Mouse (Mus musculus): ENCODE results near the gene Gm29666.
A peak's percentile ranks its signal among the peaks of the same experiment; 100 is the strongest.
"Not testable (repeated sequence)": the region's sequence is repeated elsewhere in the genome, so short reads cannot be mapped to it uniquely, and the experiment has no call there.

Gm29666 gene

DNA sequence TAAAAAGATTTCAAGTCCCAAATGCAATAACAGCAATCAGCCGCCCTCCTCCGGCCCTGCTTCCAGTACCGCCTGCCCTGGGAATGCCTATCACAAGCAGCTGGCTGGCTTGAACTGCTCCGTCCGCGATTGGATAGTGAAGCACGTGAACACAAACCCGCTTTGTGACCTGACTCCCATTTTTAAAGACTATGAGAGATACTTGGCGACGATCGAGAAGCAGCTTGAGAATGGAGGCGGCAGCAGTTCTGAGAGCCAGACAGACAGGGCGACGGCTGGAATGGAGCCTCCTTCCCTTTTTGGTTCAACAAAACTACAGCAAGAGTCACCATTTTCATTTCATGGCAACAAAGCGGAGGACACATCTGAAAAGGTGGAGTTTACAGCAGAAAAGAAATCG, 15.1 kb upstream of the Gm29666 start:
- no peaks in the 10 kb centered on the region for H3K27me3 ChIP-seq (ENCODE audit: control insufficient read depth, insufficient read depth, low read length, poor library complexity, severe bottlenecking)
- no peak for DNase-seq (ENCODE audit: low read depth, low spot score)
- H3K36me3 ChIP-seq (ENCODE audit: control insufficient read depth, insufficient read depth, low read length, poor library complexity, severe bottlenecking) = peaks cover 11% of the 10 kb centered on the region

DNA sequence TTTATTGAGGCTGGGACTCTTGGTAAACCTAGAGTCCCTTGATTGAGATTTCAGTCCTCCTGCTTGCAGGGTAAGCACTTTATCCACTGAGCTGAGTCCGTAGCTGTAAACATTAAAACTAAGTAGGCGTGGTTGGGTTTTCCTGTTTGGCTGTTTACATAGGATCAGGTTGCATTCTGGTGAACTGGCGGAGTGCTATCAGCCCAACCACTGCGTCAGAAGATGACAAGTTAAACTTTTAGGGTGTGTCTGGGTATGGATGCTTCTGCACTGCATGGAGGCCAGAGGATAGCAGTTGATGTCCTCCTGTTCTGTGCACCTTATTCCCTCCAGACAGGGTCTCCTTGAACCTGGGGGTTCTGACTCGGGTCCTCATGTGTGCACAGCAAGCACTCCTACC, 12.5 kb upstream of the Gm29666 start:
- H3K36me3 ChIP-seq (ENCODE audit: control insufficient read depth, insufficient read depth, low read length, poor library complexity, severe bottlenecking) = peaks cover 16% of the 10 kb centered on the region
- H3K27me3 ChIP-seq (ENCODE audit: control insufficient read depth, insufficient read depth, low read length, poor library complexity, severe bottlenecking) = no peaks in the 10 kb centered on the region
- DNase-seq (ENCODE audit: low read depth, low spot score) = no peak

DNA sequence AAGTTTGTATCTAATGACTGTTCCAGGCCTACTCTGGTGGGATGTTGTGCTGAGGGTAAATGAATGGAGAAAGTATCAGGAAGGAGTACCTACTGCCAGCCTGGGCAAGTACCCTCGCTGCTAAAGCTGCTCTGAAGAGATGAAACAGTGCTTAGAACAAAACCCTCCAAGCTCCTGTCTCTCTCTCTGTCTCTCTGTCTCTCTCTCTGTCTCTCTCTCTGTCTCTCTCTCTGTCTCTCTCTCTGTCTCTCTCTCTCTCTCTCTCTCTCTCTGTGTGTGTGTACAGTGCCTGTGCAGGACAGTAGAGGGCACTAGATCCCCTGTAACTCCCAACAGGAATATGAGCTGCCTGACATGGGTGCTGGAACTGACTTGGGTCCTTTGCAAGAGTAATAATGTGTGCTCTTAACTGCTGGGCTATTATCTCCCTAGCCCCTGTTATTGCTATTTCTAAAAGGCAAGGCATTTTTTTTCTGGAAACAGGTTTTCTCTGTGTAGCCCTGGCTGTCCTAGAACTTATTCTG, 5.7 kb upstream of the Gm29666 start:
- peak; percentile 46 for DNase-seq (ENCODE audit: low read depth, low spot score)
- H3K27me3 ChIP-seq (ENCODE audit: control insufficient read depth, insufficient read depth, low read length, poor library complexity, severe bottlenecking) = no peaks in the 10 kb centered on the region
- H3K36me3 ChIP-seq (ENCODE audit: control insufficient read depth, insufficient read depth, low read length, poor library complexity, severe bottlenecking) = peaks cover 12% of the 10 kb centered on the region

DNA sequence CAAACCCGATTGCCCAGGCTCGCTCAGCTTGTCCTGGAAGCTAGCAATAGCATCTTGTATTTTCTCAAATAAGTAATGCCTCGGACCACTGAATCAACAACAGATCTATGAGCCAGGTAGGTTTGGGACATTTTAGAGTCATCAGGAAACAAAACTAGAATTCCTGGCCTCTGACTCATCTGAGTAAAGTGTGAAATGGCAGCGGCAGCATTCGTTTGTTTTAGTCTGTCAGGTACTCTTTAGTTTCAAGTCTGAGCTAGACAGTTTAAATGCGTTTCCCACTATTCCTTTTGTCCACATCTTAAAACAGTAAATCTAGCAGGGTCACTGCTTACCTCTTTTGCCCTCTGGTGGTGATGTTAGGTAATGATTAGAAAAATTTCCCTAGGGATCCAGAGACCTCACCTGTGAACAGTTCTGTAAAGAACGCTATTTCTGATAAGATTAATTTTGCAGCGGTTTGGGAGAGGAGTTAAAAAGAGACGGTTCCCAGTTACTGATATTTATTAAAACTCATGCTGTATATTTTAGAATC, 5.0 kb upstream of the Gm29666 start:
- DNase-seq (ENCODE audit: low read depth, low spot score) = peak; percentile 73
- H3K36me3 ChIP-seq (ENCODE audit: control insufficient read depth, insufficient read depth, low read length, poor library complexity, severe bottlenecking) = peaks cover 10% of the 10 kb centered on the region
- no peaks in the 10 kb centered on the region for H3K27me3 ChIP-seq (ENCODE audit: control insufficient read depth, insufficient read depth, low read length, poor library complexity, severe bottlenecking)

DNA sequence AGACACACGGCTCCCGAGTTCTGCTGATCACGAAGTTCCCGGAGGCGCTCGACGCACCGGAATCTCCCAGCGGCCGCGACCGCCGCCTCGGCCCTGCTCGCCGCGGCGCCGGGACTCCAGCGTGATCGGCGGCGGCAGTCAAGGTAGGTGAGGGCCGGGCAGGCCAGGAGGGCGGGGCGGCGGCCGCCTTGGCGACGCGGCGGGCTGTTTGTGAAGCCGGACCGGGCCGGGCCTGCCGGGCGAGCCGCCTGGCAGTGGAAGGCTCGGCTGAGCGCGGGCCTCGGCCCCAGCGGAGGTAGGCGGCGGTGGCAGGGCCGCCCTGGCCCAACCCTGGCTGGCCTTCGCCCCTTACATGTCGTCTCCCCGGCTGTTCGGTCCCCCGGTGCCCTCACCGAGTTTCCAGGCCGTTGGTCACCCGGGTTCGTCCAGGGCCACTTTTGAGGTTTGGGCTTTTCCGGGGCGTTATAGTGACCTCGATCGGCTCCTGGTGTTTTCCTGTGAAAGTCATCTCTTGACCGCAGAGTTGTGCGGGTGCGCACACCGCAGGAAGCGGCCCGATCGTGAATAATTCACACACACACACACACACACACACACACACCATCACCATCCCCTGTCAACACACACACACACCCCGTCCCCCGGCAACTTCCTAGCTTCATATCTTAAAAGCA, 3.8 kb upstream of the Gm29666 start:
- H3K36me3 ChIP-seq (ENCODE audit: control insufficient read depth, insufficient read depth, low read length, poor library complexity, severe bottlenecking) = peaks cover 7% of the 10 kb centered on the region
- no peaks in the 10 kb centered on the region for H3K27me3 ChIP-seq (ENCODE audit: control insufficient read depth, insufficient read depth, low read length, poor library complexity, severe bottlenecking)
- no peak for DNase-seq (ENCODE audit: low read depth, low spot score)

DNA sequence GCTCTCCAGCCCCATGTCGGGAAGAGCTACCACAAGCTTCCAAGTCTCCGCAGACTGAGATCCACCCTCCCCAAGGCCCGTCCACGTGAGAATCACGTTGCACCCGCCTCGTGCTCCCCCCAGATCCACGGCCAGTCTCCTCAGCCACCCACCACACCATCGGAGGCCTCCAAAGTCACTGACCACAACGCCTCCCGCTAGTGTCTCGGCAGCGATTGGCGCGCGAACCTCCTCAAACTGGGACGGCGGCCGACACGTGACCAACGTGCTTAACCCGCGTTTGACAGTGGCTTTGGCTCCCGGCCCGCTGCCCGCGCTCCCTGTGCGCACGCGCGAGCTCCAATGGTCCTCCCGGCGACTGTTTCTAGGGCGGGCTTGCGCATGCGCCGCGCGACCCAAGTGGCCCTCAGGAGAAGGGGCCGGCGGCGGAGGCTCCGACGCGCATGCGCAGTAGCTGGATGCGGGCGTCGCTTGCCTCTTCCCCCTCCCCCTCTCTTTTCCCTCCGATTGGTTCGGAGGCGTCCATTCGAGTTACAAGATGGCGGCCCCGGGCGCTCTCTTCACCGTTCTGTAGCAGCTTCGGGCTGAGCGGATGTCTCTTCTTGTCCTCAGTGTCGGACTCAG, 3.2 kb upstream of the Gm29666 start, which contains the start of gene Nup50:
Gene Nup50, plus strand, starts transcription at position 528 of the 624 bp plus-strand sequence.
- Histone ChIP-seq H3K27me3 (ENCODE audit: control insufficient read depth, insufficient read depth, low read length, poor library complexity, severe bottlenecking) (no peaks in the 10 kb centered on the region), H3K36me3 (ENCODE audit: control insufficient read depth, insufficient read depth, low read length, poor library complexity, severe bottlenecking) (peaks cover 3% of the 10 kb centered on the region; the same call in 1 of the 2 replicates)
- DNase-seq (ENCODE audit: low read depth, low spot score) = peak; percentile 100

DNA sequence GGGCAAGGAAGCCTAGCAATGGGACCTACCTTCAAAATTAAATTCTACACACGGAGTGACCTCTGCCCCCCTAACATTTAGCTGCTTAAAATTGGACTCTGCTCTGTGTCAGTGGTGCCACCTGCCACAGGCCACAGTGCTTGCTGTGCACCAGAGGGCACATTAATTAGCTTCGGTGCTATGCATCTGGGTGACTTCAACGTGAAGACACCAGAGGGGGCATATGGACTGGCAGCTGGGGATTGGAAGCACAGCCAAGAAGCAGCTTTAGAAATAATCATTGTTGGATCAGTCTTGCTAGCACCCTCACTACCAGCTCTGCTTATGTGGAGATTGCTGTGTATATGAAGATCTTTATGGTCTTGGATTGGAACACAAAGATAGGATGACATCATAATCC, 6.6 kb downstream of the Gm29666 start:
- no peaks in the 10 kb centered on the region for H3K36me3 ChIP-seq (ENCODE audit: control insufficient read depth, insufficient read depth, low read length, poor library complexity, severe bottlenecking)
- H3K27me3 ChIP-seq (ENCODE audit: control insufficient read depth, insufficient read depth, low read length, poor library complexity, severe bottlenecking) = no peaks in the 10 kb centered on the region
- no peak for DNase-seq (ENCODE audit: low read depth, low spot score)

DNA sequence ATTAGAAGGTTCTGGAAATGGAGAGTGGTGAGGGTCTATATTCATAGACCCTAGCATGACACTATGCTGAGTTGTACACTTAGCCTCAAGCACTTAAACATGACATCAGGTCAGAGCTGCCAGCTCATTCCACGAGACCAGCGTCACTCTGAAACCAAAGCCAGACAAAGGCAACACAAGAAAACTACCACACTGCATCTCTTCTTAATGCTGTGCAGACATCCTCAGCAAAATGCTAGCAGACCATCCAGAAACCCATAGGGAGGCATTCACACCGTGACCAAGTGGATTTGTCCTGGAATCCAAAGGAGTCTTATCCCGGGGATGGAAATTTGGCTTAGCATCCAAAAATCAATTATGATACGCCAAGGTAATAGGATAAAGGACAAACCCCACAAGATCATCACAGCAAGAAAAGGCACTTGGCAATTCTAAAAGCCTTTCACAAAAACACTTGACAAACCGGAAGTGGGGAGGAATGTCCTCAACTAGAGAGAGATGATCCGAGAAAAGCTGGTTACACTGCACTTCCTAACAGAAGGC, 15.9 kb downstream of the Gm29666 start:
- no peak for DNase-seq (ENCODE audit: low read depth, low spot score)
- no peaks in the 10 kb centered on the region for H3K36me3 ChIP-seq (ENCODE audit: control insufficient read depth, insufficient read depth, low read length, poor library complexity, severe bottlenecking)
- no peaks in the 10 kb centered on the region for H3K27me3 ChIP-seq (ENCODE audit: control insufficient read depth, insufficient read depth, low read length, poor library complexity, severe bottlenecking)

DNA sequence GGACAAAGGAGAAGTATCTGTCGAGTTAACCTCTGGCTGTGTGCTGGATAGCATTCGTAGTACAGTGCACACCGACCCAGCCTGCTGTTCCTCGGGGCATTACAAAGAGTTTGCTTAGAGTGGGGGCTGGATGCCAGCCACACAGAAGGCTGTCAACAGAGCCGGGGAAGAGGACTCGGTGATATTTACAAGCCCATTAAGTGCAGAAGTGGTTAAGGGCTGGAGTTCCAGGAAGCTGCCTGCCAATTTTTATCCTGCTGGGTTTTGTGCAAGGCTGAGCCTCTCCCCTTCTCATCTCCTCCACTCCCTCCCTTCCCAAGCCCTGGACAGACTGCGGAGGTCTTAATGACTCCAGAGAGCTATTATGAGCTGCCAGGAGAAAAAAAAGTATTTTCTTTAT, 21.8 kb downstream of the Gm29666 start:
- Histone ChIP-seq H3K36me3 (ENCODE audit: control insufficient read depth, insufficient read depth, low read length, poor library complexity, severe bottlenecking) (no peaks in the 10 kb centered on the region), H3K27me3 (ENCODE audit: control insufficient read depth, insufficient read depth, low read length, poor library complexity, severe bottlenecking) (no peaks in the 10 kb centered on the region)
- no peak for DNase-seq (ENCODE audit: low read depth, low spot score)

DNA sequence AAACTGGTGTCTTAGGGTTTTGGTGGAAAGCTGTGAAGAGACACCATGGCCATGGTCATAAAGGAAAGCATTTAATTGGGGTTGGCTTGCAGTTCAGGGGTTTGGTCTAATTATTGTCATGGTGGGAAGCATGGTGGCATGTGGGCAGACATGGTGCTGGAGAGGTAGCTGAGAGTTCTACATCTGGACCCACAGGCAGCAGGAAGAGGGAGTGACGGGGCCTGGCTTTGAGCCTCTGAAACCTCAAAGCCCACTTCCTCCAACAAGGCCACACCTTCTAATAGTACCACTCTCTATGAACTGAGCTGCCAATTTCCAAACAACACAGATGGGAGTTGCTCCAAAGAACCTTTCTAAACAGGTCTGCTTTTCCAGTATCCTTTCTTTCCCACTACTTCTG, 23.2 kb downstream of the Gm29666 start:
- Histone ChIP-seq H3K27me3 (ENCODE audit: control insufficient read depth, insufficient read depth, low read length, poor library complexity, severe bottlenecking) (no peaks in the 10 kb centered on the region), H3K36me3 (ENCODE audit: control insufficient read depth, insufficient read depth, low read length, poor library complexity, severe bottlenecking) (no peaks in the 10 kb centered on the region)
- DNase-seq (ENCODE audit: low read depth, low spot score) = no peak

DNA sequence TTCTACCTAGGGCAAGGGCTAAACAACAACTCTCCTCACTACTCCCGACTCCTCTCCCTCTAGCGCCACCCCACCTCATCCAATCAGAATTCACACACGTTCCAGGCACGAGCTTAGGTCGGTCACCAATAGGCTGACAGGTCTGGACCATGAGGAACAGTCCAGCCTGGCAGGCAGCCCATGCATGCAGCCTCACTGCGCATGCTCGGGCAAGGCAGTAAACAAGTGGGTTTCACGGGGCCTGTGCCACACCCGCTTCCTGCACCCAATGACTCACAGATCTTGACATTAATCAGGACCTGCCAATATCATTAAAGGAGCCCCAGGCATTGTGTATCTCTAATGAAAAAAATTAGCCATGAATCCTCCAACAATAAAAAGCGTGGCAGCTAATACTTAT, 23.6 kb downstream of the Gm29666 start:
- DNase-seq (ENCODE audit: low read depth, low spot score); H3K27me3 ChIP-seq (ENCODE audit: control insufficient read depth, insufficient read depth, low read length, poor library complexity, severe bottlenecking); H3K36me3 ChIP-seq (ENCODE audit: control insufficient read depth, insufficient read depth, low read length, poor library complexity, severe bottlenecking): not testable (repeated sequence)

DNA sequence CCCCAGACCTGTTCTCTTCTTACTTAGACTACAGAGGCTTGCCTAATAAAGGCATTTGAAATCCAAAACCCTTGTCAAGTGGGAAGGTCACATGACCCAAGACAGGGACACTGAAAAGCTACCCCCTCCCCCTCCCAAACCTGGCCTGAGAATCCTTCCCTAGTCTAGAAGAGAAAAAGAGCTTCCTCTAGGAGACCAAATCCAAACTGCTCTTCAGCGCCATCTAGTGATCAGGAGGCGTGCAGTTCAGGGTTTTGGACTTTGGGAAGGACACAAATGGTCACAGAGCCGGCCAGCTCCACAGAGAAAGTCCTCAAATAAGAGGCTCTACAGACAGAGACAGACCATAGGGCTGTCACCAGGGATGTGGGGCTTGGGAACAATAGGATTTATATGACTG, 28.2 kb downstream of the Gm29666 start:
- DNase-seq (ENCODE audit: low read depth, low spot score) = peak; percentile 70
- Histone ChIP-seq H3K27me3 (ENCODE audit: control insufficient read depth, insufficient read depth, low read length, poor library complexity, severe bottlenecking) (no peaks in the 10 kb centered on the region), H3K36me3 (ENCODE audit: control insufficient read depth, insufficient read depth, low read length, poor library complexity, severe bottlenecking) (no peaks in the 10 kb centered on the region)

DNA sequence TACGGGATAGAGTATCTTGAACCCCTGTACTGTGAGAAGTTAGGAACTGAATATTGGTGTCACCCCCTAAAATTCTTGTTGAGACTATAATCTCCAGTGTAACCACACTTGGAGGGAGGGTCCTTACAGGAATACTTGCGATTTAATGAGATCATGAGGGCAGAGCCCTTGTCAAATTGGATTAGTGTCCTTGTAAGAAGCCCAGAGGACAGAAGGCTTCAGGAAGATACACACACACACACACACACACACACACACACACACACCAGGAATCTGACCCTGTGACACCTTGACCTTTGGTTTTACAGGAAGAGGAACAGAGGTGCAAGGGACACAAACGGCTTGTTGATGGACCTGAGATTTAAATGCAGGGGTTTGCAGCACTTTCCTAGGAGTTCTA, 28.6 kb downstream of the Gm29666 start:
- Histone ChIP-seq H3K36me3 (ENCODE audit: control insufficient read depth, insufficient read depth, low read length, poor library complexity, severe bottlenecking) (no peaks in the 10 kb centered on the region), H3K27me3 (ENCODE audit: control insufficient read depth, insufficient read depth, low read length, poor library complexity, severe bottlenecking) (no peaks in the 10 kb centered on the region)
- DNase-seq (ENCODE audit: low read depth, low spot score) = no peak

DNA sequence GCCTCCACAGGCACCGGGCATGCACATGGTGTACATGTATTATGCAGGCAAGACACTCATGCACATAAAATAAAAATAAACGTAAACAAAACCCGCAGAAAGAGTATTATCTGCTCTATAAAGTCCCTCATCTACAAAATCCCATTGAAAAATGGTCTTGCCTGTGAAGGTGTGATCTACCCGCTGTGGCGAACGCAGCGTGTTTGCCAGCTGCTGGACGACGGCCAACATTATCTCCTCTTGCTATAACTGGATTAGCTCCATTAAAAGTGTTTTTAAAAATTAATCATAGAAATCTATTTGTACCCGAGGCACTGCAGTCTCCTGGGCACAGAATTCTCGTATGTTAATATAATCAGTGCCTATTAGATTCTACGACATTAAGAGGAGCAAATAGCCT, 31.8 kb downstream of the Gm29666 start:
- Histone ChIP-seq H3K27me3 (ENCODE audit: control insufficient read depth, insufficient read depth, low read length, poor library complexity, severe bottlenecking) (no peaks in the 10 kb centered on the region), H3K36me3 (ENCODE audit: control insufficient read depth, insufficient read depth, low read length, poor library complexity, severe bottlenecking) (no peaks in the 10 kb centered on the region)
- no peak for DNase-seq (ENCODE audit: low read depth, low spot score)

Measured in splenic B cell, adult 2 months (primary cell).